Mouse (Mus musculus) layer of hippocampus, adult 9-10 months (tissue): ENCODE data around the gene Med7.

Source experiments
- DNase-seq: peaks from one replicate; pipeline ENCODE4 v3.0.0; 2022; ENCODE audit warnings: low spot score

Gene Med7

DNA sequence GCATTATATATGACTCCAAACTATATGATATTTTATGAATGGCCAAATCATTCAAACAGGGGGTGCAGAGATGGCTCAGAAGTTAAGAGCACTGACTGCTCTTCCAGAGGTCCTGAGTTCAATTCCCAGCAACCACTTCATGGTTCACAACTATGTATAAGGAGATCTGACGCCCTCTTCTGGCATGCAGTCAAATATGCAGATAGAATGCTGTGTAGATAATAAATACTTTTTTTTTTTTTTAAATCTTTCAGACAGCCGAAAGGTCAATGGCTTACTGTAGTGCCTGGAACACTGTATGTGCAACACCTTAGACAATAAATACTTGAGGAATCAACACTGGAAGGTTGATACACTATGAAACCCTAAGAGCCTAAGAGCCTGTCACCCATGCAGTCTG lies 6.6 kb upstream of the Med7 start:
- DNase-seq = no peak

DNA sequence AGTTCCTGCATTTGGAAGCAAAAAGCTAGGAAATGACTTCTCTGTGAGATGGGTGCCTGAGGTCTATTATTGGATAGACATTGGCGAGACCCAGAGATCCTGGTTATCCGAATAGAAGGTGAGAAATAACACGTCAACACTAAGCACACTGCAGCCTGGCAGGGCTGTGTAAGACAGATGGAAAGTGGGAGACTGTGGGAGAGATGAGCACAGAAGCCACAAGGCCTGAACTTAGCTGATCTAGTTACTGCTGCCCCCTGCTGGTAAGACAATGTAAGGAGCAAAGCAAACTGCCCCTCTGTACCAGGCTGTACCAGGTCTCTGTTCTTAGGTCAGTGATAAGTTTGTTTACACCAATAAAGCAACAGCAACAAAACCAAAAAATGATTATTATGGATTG lies 5.6 kb upstream of the Med7 start:
- peak; percentile 79 for DNase-seq

DNA sequence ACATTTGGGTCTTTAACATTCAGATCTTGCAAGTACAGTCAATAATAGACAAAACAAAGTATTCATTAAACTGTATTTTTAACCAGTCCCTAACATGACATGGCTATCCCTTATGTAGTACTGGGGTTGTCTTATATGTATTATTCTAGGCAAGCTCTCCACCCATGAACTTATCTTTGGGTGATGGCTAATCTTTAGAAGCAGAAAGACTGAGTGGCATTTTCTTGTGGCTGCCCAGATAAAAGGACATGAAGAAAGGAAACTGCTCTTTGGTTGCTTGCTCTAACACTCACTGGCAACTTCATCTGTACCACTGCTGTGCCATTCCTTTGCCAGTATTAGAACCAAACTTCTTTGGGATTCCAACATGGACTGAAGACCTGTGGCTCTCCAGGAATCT lies 1.4 kb upstream of the Med7 start:
- DNase-seq = no peak

DNA sequence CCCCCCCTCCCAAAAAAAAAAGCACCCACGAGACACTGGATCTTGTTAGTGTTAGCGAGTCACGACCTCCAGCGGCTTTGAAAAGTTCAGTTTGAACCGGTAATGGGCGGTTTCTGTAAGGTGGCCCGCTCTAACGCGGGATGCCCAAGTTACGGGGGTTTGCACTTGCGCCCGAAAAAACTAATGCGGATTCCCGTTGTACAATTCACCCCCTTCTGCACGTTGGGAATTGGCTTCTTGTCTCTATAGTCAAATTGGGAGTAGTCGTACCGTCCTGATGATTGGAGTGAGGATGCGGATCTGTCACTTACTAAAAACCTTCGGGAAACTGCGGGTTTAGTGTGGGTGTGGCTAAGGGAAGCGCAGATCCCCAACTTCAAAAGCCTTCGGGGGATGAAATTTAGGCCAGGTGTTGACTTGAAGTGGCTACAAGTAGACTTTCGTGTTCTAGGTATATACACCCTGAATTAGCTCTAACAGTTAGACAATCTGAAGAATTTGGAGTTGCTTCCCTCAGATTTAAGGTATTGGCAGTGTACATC lies 805 bp downstream of the Med7 start:
- no peak for DNase-seq

DNA sequence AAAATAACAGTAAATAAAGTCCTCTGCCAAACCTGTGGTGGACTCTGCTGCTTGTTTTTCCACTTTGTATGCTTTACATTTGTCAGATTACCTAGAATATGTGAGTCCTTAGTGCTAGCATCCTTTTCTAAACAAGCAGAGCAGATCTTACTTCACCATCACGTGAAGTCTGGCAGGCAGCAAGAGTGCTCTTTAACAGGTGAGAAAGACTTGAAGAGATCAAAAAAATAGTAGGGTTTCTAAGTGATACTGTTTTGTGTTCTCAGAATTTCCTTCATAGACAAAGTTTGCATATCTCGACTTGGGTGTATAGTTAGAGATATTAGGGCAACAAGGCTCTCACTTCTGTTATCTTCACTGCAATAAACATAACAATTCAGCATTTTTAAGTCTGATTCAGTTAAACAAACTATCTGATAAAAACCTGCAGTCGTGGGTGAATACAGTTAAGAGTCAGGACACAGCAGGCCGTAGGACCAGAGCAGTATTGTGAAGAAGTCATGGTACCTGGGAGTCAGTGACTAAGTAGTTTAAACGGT lies 2.3 kb downstream of the Med7 start:
- DNase-seq = no peak

DNA sequence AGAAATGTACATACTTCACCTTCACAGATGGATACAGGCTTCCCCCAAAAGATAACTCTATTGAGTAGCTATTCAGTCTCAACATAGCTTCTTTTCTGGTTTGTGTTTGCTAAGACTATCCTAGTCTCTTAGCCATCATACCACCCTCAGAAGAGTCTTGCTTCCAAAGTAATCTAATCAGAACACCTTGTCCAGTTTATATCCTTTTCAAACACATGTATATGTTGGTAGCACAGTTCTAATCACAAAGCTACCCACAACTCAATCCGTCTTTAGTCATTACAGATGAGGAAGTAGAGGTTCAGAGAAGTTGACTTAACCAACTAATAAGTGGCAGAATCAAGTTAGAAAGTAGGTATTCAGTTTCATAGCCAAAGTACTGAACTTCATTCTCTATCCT lies 5.0 kb downstream of the Med7 start:
- DNase-seq = no peak

DNA sequence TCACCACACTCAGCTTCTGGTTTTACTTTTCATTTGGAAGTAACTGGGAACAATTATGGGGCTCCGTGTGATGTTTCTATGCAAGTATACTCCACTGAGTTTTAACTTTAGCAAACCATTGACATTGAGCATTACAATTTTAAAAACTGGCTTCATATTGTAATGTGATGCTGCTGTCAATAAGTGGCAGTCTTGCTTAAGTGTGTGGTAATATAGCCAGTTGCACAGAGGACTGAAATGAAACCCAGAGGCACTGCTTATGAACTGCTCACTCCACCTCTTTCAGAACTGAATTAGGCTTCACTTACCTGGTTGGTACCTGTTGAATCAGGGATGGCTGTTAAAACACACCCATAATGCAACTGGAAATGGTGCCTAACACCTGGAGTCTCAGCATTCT lies 6.4 kb downstream of the Med7 start:
- DNase-seq = no peak

DNA sequence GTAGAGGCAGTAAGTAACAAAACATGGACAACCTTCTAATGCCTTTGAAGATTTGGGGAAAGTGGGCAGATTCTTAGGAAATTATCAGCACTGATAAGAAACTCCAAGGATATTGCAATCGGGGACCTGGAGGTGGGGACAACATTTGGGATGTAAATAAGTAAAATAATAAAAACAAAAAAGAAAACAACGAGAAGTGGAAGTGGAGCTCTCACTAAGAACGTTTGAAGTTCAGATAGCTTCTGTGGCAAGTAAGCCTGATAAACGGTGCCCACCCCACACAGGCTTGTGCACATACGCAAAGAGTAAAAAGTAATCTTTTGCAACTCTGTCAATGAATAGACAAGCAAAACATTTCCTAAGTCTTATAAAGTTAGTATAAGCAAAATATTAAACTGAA lies 7.3 kb downstream of the Med7 start:
- no peak for DNase-seq

DNA sequence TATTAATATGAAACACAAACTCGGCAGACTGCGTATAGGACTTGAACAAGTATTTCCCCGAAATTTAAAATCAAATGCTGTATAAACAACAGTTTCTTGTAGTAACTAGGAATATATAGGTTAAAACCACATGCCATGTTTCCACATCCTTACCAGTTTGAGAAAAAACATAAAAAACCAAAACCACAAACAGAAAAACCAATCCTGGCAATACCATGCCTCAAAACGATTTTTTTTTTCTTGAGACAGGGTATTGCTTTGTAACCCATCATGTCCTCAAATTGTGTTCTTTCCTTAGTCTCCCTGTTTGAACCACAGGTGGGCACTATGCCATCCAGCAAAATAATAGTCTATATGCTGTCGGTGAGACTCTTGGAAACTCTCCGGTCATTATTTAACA lies 9.4 kb downstream of the Med7 start:
- no peak for DNase-seq

DNA sequence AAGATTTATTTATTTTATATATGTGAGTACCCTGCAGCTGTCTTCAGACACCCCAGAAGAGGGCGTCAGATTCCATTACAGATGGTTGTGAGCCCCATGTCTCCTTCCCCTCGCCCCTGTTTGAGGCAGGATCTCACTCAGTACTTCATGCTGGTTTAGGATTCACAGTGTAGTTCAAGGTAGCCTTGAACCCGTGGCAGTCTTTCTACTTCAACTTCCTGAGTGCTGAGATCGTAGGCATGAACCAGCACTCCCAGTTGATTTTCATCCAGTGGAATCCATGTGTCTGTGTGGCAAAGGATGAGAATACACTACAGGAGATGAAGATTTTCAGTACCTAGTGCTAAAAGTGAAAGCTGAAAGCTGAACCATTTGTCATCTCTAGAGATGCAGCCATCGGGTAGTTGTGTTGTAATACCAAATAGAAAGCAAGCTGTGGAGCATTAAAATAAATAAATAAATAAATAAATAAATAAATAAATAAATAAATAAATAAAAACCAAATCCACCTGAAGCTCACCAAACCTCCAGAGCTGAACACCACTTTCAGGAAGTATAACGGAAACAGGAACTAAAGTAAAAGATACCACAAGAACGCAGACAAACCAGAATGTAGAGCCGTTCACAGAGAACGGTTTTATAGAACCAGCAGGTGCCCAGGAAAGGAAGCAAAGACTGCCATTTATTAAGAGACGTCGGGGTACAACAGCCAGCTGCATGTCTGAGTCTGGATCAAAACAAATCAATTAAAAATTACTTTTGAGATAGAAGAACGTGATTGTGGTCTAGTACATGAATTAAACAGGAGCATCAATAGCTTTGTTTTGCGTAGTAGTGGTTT lies 11.1 kb downstream of the Med7 start:
- DNase-seq = no peak

DNA sequence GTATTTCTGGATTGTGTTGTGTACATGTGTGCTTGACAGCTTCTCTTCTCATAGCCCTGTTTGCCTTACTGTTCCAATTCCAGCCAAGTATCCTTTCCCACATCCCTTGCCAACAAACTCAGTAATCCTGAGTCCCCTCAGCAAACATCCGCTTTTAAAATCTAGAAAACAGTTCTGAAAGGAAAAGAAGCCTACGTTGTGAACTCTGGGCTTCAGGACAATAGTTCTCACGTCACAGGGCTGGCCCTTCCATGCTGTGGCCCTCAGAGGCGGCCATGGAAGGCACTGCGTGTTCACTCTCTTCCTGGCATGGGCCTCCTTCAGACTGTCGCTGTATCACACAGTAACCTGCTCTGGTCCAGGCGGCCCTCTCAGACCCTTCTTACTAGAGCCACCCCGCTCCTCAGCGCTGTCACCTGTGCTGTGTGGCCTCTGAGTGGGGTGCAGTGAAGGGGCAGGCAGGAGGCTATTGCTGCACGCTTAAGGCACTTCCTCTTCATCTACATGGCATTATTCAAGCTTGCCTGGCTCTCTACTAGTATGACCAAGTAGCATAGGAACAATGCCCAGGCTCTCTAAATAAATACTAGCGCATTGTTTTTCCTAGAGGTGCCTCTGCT lies 12.8 kb downstream of the Med7 start:
- no peak for DNase-seq

DNA sequence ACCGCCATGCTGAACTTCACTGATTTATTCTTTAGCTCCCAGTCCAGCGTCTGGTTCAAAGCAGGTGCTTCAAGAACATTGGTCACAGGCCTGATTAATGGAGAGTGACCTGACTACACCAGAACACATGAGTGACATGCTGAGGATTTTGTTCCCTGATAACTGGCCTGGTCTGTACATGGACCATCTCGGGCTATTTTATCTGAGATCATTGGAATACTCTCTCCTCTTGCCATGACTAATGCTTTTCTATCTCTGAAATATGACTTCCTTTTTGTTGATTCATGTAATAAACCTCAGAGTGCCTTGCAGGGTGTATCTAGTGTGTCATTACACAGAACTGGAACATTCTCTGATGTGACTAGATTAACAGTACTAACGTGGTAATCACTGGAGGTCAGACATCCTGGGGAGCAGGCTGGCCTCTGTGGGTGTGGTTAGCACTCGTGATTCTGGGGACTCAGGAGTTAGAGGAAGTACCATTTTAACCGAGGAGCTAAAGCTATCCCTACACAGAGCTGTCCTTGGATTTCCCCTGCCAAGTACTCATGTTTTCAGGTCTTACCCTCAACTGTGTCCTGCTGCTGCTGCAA lies 17.8 kb downstream of the Med7 start, which contains the start of gene Havcr2:
Havcr2 (plus strand) TSS at position 483 of the 593 bp plus-strand sequence.
- DNase-seq = no peak

DNA sequence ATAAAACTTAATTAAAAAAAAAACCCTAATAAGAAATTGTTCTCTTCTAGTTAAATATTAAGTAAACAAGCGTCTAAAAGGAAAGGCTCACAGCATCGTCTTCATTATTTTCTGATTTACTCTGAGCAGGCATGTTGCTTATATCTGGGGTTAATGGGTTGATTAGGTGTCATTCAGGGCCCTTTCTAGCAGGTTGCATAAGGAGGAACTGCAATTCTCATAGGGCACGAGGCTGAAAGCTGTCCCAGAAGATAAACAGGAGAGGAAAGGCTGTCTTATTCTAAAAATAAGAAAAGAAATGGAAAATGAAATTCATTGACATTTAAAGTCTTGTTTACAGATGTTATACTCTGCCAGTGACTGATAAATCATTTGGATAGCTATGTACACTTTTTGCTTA lies 23.2 kb downstream of the Med7 start:
- no peak for DNase-seq

DNA sequence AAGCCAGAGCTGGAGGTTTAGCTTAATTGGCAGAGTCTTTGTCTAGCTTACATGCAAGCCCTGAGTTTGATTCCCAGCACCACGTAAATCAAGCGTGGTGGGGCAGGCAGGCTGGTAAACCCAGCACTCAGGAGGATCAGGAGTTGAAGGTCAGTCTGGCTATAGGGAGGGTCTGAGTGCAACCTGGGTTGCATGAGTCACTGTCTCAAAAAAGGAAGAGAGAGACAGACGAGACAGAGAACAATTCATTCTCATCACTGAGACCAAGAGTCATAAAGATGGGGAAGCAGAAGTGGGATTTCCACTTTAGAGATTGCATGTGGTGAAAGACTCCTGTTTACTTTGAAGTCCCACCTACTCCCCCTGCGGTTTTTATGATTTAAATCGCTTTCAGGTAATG lies 24.6 kb downstream of the Med7 start:
- no peak for DNase-seq

DNA sequence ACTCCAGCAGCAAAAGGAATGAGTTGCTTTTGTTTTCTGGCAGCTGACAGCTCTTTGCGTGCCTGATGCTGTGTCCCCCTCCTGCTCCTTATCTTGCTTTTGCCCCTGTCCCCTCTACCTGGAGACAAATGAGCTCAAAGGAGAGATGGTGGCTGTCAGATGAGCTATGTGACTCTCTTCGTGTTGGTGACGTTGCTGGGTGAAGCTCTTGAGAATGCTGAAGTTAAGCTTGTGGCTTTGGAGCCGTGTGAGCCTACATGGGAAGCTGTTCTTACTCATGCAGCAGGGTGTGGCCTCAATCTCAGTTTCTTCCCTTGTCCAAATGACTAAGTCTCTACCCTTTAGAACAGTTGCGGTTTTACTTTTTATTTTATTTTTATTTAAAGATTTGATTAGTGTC lies 25.2 kb downstream of the Med7 start:
- DNase-seq = no peak

DNA sequence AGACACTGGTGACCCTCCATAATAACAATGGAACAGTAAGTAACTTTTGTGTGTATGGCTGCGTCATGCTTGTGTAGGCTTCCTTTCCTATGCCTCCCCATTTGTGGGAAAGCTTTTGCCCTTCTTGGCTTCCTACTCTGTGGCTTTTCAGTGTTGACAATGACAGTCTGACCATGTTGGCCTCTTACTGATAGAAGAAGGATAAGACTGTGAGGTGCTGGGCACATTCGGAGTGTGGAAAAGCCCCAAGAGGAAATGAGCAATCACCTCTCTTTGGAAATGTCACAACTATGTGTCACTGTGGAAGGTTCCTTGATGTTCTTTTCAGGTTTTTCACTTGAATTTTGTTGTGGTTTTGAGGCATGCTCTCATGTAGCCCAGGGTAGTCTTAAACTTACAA lies 30.2 kb downstream of the Med7 start:
- DNase-seq = no peak

DNA sequence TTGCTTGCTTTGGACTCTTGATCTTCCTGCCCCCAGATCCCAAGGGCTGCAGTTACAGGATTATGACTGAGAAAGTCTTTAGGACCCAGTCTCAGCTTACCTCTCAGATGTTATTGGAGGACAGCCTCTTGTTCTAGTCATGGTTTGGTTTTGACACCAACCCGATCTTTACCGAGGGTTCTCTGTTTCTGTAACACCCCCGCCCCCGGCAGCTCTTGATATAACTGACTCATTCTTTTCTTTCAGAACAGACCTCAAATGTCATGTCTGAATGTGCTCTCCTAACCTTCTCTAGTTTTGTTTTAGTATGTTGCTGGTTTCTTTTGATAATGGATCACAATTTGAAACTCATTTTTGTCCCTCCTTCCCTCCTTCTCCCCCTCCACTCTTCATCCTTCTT lies 37.5 kb downstream of the Med7 start:
- DNase-seq = no peak

DNA sequence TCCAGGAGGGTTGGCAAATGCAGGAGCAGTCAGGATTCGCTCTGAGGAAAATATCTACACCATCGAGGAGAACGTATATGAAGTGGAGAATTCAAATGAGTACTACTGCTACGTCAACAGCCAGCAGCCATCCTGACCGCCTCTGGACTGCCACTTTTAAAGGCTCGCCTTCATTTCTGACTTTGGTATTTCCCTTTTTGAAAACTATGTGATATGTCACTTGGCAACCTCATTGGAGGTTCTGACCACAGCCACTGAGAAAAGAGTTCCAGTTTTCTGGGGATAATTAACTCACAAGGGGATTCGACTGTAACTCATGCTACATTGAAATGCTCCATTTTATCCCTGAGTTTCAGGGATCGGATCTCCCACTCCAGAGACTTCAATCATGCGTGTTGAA lies 42.6 kb downstream of the Med7 start:
- no peak for DNase-seq

DNA sequence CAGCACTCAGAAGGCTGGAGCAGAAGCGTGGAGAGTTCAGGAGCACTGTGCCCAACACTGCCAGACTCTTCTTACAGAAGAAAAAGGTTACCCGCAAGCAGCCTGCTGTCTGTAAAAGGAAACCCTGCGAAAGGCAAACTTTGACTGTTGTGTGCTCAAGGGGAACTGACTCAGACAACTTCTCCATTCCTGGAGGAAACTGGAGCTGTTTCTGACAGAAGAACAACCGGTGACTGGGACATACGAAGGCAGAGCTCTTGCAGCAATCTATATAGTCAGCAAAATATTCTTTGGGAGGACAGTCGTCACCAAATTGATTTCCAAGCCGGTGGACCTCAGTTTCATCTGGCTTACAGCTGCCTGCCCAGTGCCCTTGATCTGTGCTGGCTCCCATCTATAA lies 43.8 kb downstream of the Med7 start:
- peak; percentile 26 for DNase-seq

DNA sequence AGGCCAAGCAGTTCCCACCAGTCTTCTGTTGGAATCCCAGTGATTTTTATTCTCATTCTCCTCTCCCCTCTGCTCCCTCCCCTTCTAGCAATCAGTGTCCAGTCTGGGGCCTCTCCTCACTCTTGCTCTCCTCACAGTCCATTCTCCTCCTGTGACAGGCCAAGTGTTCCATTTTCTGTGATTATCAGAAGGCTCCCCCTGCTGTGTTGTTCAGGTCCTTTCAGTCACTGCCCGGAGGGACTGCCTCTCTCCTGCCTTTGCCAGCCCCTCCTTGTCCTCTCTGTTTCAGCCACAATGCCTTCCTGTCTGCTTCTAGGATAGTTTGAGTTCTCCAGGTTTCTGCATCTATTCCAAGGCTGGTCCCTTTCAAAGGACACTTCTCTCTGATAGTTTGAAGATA lies 51.5 kb downstream of the Med7 start:
- no peak for DNase-seq

DNA sequence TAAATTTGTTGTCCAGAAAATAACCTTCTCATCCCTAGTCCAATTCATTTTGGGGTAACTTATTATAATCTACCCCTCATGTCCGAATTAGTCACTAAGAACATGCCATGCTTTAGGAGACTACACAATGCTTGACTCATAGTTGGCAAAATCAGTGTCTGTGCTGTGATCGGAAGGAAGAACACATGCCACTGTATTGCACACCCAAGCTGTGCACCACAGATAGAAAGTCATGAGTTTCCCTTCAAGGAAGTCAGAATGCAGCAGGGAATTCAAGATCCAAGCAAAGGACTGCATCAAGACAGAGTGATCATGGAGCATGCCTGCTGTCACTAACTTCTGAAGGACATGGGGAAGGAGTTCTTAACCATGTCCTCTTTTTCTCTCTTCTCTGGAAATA lies 51.9 kb downstream of the Med7 start:
- no peak for DNase-seq
